Mouse (Mus musculus): ENCODE measurements around the gene Pbrm1. TPM values are rescaled to one million over a fixed set of nuclear protein-coding genes. Genes with fewer than 3 reads are reported as not detected.

The Pbrm1 gene
- total RNA-seq (2021) = 10 to 100 TPM; 78.8 to 82.5 TPM

DNA sequence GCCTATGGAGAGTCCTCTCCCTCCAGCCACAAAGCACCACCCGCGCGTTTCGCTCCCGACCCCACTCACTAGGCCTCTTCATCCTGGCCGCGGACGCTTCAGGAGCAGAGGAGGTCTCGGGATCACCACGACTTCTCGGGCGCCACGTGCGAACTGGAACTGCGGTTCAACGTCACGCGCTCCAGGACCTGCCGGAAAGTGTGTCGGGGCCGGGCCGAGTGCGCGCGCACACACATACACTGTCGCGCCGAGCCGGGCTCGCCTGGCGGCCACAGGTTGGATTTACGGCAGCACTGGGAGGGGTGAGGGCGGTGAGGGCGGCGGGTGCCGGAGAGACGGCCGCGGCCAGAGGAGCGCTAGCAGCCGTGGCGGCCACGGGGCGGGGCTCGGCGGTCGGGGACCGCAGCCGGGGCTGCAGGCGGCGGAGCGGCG is at the start of gene Pbrm1, which contains the start of gene Gnl3:
Pbrm1 (plus strand) TSS at position 279 of the 432 bp plus-strand sequence.
Gnl3 (minus strand) TSS at position 293 of the 432 bp plus-strand sequence.
- intact Hi-C loops (cut with DNase I) = loop anchor here (1.0 kb wide), 1 partner anchor 68 kb away; the partner anchor contains the start of gene Nek4
- DNase-seq = peak; percentile 97 to 98

DNA sequence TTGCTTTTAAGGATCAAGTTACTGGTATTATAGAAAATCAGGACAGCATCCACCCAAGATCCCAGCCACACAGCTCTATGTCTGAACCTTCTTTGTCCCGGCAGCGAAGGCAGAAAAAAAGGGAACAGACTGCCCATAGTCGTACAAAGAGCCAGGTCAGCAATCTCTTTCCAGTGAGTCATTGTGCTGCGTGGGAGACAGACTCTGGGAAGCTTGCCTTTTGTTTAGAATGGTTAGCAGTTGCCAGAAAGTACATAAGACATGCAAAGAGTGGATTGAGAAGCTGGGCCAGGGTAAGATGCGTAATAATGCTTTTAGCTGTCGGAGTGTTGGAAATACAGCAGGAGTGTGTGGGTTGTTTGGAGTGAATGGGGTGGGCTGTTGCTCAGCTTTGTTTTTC is 44.7 kb upstream of the Pbrm1 start:
- DNase-seq = peak; percentile 60 to 65

DNA sequence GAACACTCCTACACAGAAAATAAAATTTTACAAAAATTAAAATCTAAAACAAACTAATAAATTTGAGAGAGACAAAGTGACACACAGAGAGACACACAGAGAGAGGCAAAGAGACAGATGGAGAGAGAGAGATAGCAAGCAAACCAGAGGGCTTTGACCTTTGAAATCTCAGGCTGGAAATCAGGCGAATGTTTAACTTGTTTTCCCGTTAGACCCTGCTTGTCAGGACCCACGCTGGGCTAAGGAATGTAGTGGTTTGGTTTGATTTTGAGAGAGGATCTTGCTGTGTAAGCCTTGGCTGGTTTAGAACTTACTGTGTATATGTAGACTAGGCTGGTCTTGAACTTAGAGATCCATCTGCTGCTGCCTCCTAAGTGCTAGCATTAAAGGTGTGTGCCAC is 42.7 kb upstream of the Pbrm1 start:
- intact Hi-C loops (cut with DNase I) = no loop called here
- no peak for DNase-seq

More for the DNA sequence above, 44.7 kb upstream of the Pbrm1 start:
- intact Hi-C loops (cut with DNase I) = no loop called here

DNA sequence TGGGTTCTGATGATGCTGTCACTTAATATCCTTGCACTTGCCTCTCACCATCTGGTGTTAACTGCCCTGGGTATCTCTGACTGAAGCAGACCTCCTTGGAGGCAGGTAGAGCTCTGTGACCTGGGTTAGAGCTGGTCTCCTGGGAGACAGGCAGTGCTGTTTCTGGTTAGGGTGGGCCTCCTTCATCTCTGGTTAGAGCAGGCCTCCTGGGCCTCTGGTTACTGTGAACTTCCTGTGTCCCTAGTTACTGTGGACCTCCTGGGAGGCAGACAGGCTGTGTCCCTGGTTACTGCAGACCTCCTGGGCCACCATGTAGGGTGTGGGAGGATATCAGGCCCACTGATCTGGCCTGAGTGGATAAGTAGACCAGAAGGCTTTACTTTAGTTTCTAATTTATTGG is 22.5 kb upstream of the Pbrm1 start:
- intact Hi-C loops (cut with DNase I) = no loop called here
- no peak for DNase-seq

DNA sequence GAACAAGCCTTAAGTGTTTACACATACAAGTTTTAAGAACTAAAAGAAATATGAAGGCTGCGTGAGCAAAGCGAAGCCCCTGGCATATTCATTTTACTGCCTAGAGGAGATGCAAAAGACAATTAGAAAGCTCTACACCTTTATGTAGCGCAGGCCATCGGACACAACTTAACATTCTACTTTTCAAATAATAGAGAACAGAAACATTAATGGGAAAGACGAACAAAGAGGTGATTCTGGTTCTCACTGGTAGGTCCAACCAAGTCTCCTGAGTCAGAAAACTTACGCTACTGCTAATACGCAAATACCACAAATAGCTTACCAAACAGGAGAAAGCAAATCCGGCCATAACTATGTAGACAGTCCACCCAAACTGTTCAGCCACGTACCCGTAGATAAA is 18.6 kb upstream of the Pbrm1 start:
- no peak for DNase-seq
- intact Hi-C loops (cut with DNase I) = no loop called here

DNA sequence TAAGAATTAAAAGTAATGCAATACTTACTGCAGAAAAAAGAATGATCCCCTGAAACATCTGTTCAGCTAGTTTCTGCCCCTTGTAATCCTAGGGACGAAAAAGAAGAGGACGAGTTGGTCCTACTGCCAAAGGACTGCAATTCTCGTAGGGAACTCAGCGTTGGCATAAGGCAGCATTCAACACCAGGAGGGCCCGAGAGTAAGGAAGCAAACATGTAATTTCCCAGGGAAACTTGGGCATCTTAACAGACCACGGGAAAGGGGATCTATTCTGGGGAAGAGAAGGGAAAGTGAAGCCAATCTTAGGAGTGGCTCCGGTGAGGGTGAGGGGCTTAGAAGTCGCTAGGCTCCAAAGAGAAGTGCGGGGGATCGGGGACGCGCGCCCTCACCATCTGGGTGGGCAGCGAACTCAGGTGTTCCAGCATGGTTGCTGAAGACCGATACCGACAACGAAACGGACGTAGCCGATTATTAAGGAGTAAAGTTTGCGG is 18.1 kb upstream of the Pbrm1 start:
- no peak for DNase-seq
- intact Hi-C loops (cut with DNase I) = no loop called here

DNA sequence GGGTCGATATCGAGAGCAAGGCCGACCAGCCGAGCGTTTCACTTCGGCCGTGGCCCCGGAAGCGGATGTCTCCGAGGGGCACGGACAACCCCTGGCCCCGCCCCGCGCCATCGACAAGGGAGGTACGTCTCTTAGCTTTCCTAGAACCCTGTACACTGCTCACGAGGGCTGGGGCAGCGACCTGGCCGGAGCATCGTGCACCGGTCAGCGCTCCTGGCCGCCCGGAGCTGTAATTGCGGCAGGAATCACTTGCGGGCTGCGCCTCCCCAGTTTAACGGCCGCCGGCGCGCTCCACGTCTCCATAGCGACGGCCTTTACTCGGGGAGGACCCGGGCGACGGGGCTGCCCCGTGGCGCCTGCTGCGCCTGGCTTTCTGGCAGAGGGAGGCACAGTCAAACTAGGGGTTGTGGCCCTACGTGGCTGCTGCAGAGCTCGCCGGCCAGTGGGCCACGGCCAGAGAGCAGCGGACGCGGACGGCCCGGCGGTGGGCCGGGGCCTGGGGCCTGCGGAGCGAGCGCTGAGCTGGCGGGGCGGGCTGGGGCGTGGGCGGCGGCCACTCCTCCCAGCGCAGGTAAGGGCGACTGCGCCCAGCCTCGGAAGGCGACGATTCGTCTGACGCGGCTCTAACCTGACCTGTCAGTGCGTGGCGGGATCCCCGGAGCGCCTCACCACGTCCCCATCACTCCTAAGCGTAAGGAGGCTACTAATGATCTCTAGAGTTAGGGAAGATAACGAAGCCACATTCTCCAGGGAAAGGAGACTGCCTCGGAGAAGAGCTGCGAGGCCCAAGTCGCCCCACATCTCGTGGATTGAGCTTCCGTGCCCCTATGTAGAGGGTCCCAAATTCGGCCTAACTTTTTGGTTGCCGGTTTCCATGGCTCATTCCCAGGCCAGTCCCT is 17.4 kb upstream of the Pbrm1 start, which contains the start of the genes Glt8d1 and Spcs1:
Glt8d1 (plus strand) TSS at position 94 of the 899 bp plus-strand sequence.
Spcs1 (minus strand) TSS at position 366 of the 899 bp plus-strand sequence.
- intact Hi-C loops (cut with DNase I) = no loop called here
- DNase-seq = peak; percentile 92 to 93

DNA sequence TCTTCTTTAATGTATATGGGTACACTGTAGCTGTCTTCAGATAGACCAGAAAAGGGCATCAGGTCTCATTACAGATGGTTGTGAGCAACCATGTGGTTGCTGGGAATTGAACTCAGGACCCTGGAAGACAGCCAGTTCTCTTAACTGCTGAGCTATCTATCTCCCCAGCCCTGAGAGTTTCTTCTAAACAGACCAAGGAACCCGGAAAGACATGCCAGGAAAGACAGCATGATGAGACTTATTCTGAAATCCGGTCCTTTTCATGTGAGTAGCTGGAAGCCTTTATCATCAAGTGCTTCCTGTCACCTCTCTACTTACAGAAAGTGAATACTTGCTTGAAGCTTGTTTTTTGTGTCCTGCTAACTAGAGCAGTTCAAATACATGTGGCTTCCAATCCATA is 14.4 kb upstream of the Pbrm1 start:
- no peak for DNase-seq
- intact Hi-C loops (cut with DNase I) = no loop called here

DNA sequence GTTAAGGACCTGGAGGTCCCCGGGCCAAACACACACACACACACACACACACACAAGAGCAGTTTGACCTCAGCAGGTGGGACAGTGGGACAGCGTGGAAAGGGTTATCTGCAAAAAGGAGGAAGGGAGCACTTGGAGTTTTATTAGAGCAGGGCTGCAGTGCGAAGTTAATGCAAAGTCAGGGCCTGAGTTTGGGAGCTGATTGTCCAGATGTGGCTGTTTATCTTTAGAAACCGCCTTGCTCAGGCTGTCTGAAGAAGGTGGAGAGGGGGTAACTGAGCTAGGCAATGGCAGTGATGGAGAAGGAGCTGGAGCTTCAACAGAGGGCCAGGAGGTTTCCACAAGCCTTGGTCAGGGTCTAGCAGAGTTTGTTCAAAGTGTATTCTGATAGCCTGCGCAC is 12.2 kb upstream of the Pbrm1 start:
- no peak for DNase-seq

DNA sequence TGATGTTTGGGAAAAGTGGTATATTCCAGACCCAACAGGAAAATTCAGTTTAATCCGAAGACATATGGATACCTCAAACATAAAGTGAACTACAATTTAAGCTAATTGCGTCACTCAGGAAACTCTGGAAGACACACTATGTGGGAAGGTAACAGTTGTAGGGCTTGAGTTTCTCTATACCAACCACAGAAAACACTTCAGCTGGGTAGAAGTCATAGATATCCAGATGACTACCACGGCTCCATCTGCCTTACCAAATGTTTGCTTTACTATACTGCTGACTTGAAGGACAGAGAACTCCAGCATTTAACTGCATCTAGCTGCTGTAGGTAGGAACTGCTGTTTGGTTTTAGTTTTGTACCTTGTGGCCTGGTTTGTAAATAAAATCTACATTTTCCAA is 7.3 kb upstream of the Pbrm1 start:
- intact Hi-C loops (cut with DNase I) = no loop called here
- no peak for DNase-seq

More for the DNA sequence above, 12.2 kb upstream of the Pbrm1 start:
- intact Hi-C loops (cut with DNase I) = no loop called here

DNA sequence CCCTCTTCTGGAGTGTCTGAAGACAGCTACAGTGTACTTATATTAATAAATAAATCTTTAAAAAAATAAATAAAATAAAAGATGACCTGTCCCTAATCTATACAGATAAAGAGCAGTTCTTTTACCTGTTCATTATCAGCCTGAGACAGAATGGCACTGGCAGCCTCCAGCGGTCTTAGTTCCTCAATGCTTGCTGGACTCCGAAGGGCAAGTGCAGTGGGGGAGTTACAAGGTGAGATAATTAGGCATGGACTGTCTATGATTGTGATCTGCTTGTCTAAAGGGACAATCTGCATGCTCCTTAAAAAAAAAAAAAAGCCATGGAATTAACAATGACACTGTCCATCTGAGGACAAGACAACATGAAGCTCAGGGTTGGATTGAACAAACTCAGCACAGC is 5.0 kb upstream of the Pbrm1 start:
- intact Hi-C loops (cut with DNase I) = no loop called here

DNA sequence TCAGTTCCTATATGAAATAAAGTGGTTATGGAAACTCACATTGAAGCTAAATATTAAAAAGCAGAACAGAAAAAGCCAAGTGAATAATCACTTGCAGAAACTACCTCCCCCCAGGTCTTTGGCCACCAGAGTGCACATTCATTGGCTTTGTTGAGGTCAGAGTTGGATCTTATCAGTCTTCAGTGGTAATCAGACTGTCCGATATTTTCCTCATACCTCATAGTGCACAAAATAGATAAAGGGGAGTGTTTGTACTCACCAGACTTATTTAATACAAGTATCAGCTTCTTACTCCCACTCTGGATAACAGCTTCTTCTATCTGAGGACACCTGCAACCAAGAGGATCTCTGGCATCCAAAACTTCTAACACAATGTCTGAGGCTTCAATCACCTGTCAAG is 2.9 kb upstream of the Pbrm1 start:
- DNase-seq = no peak
- intact Hi-C loops (cut with DNase I) = no loop called here

More for the DNA sequence above, 5.0 kb upstream of the Pbrm1 start:
- no peak for DNase-seq

DNA sequence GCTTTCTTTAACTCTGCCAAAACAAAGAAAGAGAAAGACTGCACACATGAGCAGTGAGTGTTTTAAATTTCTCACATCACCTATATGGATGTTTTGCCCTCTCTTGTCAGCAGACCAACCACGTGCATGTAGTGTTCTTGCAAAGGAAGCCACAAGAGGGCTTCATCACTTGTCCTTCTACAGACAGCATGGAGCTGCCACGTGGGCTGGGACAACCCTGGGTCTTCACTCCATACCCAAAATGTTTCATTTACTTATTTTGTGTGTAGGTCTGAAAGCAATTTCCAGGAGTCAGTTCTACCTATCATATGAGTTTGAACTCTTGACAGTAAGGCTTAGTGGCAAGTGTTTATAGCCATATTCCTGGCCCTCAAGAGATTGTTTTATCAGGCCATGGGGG is 1.1 kb upstream of the Pbrm1 start:
- intact Hi-C loops (cut with DNase I) = no loop called here
- peak; percentile 12 to 25 for DNase-seq

DNA sequence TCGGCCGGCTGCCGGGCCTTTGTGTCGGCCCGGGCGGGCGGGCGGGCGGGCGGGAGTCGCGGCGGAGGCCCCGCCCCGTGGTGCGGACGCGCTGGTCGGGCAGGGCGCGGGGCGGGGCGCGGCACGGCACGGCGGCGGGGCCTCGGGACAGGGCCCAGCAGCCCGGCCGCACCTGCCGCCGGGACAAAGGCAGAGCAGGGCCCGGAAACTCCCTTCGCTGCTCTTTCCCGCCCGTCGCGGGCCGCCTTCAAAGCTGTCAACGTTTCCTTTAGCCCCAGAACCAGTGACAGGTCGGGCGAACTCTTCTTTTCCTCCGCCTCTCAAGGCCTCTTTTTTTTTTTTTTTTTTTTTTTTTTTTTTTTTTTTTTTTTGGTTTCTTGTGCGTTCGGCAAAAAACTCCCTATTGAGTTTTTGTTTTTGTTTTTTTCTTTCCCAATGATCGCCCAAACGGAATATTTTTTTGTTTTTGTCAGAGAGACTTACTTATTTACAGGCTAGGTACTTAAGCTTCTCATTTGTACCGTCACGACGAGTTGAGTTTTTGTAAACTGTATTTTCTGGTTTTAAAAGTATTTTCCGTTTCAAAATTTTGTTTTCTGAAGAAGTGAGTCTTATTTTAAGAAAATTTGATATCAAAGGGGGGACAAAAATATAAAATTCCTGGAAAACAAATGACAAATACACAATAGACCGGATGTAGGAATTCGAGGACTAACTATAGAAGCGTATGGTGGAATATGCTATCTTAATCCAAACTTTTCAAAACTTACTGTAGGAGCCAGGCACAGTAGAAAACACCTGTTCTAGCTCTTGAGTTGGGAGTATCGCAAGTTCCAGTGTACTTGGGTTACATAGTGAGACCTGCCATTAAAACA is 630 bp downstream of the Pbrm1 start:
- DNase-seq = peak; percentile 78 to 87
- intact Hi-C loops (cut with DNase I) = loop anchor here (1.0 to 10.0 kb wide), 2 partner anchors 68 to 175 kb away; partner anchors contain the start of gene Nek4

DNA sequence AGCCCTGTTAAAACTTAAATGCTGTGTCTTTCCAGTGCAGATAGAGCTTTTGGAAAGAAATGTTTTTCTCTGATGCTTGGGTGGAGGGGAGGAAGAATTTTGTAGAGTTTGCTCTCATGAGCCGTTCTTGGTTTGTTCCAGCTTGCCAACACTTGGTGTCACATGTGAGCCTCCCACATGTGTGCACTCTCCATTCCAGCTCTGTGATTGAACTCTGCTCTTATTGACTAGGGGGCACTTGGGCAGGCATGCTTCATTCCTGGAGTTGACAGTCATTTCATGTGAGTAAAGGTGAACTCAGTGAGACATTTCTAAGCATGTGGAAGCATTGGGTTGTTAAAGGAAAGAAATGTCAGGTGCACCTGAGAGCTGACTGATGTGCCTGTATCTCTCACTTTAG is 3.6 kb downstream of the Pbrm1 start:
- no peak for DNase-seq
- intact Hi-C loops (cut with DNase I) = loop anchor here (10.0 kb wide), 1 partner anchor 172 kb away; no protein-coding TSS in a partner anchor

DNA sequence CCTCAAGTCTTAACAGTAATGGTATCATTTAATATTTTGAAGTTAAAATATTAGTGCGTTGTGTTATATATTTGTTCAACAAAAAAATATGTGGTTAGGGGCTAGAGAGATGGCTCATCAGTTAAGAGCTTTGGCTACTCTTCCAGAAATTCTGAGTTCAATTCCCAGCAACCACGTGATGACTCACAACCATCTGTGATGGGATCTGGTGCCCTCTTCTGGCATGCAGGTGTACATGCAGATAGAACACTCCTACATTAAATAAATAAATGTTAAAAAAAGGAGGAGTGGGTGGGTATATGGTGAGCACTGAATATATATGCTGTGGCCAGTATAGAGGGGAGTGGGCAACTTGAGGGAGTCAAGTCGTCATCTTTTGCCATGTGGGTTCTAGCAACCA is 6.8 kb downstream of the Pbrm1 start:
- intact Hi-C loops (cut with DNase I) = loop anchor here (10.0 kb wide), 1 partner anchor 169 kb away; no protein-coding TSS in a partner anchor
- peak in 1 of 2 experiments; percentile 18 for DNase-seq

DNA sequence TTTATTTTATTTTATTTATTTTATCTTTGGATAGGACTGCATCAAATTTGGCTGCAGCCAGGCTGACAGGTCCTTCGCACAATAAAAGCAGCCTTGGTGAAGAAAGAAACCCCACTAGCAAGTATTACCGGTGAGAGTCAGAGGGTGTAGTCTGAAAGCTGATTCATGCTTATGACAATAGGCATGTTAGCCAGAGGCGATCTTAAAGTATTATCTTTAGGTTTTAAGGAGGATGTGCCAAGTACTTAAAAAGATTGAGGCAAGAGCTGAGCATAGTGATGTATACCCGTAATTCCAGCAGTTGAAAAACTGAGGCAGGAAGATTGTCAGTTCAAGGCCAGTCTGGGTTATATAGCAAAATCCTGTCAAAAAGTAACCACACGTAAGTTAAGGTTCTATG is 26.4 kb downstream of the Pbrm1 start:
- intact Hi-C loops (cut with DNase I) = no loop called here
- no peak for DNase-seq

DNA sequence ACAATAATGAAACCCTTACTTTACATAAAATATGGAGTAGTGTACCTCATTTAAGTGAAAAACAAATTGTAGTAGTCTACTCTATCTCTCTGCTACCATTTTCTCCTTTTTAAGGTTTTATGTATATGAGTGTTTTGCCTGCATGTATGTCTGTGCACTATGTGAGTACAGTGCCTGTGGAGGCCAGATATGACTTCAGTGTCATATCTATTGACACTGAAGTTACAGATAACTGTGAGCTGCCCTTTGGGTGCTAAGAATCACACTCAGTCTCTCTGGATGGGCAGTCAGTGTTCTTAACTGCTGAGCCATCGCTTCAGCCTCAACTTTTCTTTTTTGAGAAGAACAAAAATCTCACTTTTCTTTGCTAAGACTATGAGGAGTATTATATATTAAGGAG is 26.9 kb downstream of the Pbrm1 start:
- intact Hi-C loops (cut with DNase I) = no loop called here
- no peak for DNase-seq

DNA sequence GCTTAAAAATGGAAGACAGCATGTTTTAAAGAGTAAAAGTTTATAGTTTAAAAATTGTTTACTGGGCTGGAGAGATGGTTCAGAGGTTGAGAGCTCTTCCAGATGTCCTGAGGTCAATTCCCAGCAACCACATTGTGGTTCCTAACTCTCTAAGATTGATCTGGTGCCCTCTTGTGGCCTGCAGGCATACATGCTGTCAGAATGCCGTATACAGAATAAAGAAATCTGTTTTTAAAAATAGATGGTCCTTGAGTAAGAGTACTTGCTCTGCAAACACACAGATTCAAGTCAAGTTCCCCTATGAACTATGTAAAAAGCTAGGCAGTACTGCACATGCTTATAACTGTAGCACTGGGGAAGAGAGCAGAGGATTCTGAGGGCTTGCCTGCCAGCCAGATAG is 43.3 kb downstream of the Pbrm1 start:
- intact Hi-C loops (cut with DNase I) = no loop called here
- DNase-seq = peak; percentile 7 to 19

DNA sequence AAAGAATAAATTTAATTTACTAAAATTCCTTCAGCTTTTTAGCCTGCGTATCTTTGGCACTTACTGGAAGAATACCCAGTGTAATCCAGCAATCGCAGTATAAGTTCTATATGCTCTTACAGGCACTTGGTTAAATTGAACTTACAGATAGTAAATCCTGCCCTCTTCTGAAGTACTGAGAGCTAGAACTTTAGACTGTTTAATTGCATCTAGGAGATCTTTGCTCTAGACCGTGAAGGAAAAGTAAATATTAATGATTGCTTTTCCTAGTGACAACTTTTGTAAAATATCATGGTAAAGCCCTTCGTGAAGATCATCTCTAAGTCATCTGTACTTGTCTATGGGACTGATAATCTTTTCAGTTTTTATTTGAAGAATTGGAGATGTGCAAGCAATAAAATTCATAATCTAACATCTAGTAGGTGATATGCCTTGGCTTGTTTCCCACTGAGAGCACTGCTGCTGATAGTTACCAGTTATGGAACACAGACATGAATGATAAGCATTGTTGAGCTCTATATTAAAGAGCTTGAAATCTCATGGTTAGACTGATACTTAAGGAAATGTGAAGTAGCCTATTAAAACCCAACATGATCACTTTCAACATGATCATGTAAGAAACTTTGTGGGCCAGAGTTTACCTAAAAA is 50.3 kb downstream of the Pbrm1 start:
- no peak for DNase-seq
- intact Hi-C loops (cut with DNase I) = no loop called here

Measured in heart, postnatal 10 days (tissue).